Mouse (Mus musculus) effector memory CD4-positive, alpha-beta T cell, adult 7 months (primary cell): ENCODE data around the gene Gc. TPM values are rescaled to one million over a fixed set of nuclear protein-coding genes. Genes with fewer than 3 reads are reported as not detected.

Experiments
- polyA plus RNA-seq: library from polyadenylated mRNA; unstranded; fragments of 100-300 nt; shearing (Covaris generic); gene quantifications from one replicate; pipeline ENCODE4 v1.2.1, GENCODE M21; 2017

Gc gene
- polyA plus RNA-seq = not detected

GRCm38 (mm10) chr5:89457554-89458062 lies at the start of gene Gc:
Gene Gc (minus strand): TSS chr5:89457898.

Other genes starting within 250 kb of the Gc start
- not detected for gene Npffr2, start 69.5 kb upstream of the Gc start, polyA plus RNA-seq